Mouse (Mus musculus) forebrain, embryonic 16.5 days (tissue): ENCODE results near the gene 1110051M20Rik. TPM values are rescaled to one million over a fixed set of nuclear protein-coding genes. Genes with fewer than 3 reads are reported as not detected.
A peak's percentile ranks its signal among the peaks of the same experiment; 100 is the strongest.

Experiments used
- ATAC-seq: fragments of 200-750 bp; cut with Nextera tagmentation; 2 replicates; pipeline ENCODE4 v1.8.0; 2017; ENCODE audit warnings: mild to moderate bottlenecking, moderate library complexity
- H3K27ac ChIP-seq: fragments of 300-500 bp; sonication (generic); 2 replicates; pipeline ENCODE4 v1.5.1; 2014; ENCODE audit warnings: low read length, control low read depth
- H3K27me3 ChIP-seq: fragments of 300-500 bp; sonication (generic); replicated peaks from 2 replicates; pipeline ENCODE4 v1.6.1; 2014; ENCODE audit warnings: low read length; ENCODE audit not compliant: control insufficient read depth, insufficient read depth
- H3K36me3 ChIP-seq: fragments of 300-500 bp; sonication (generic); 2 replicates; pipeline ENCODE4 v1.6.1; 2014; ENCODE audit not compliant: control insufficient read depth, insufficient read depth
- H3K4me1 ChIP-seq: fragments of 300-500 bp; sonication (generic); replicated peaks from 2 replicates; pipeline ENCODE4 v1.6.1; 2014; ENCODE audit warnings: low read length; ENCODE audit not compliant: control insufficient read depth, insufficient read depth
- H3K4me2 ChIP-seq: fragments of 300-500 bp; sonication (generic); 2 replicates; pipeline ENCODE4 v1.6.1; 2014; ENCODE audit warnings: mild to moderate bottlenecking, low read length, control low read depth
- H3K4me3 ChIP-seq: fragments of 300-500 bp; sonication (generic); replicated peaks from 2 replicates; pipeline ENCODE4 v1.5.1; 2014; ENCODE audit warnings: mild to moderate bottlenecking, low read length, control low read depth
- H3K9ac ChIP-seq: fragments of 300-500 bp; sonication (generic); replicated peaks from 2 replicates; pipeline ENCODE4 v1.6.1; 2014; ENCODE audit warnings: low read depth, low read length, control low read depth
- H3K9me3 ChIP-seq: fragments of 300-500 bp; sonication (generic); 2 replicates; pipeline ENCODE4 v1.6.1; 2016; ENCODE audit warnings: low read length; ENCODE audit not compliant: control insufficient read depth
- WGBS: fragments of 180-500 bp; shearing (Covaris S2); extraction: QIAGEN DNeasy Blood & Tissue Kit; methylation state at CpG from one replicate; pipeline ENCODE4 v1.1.7; 2014; 5-methylcytosine and 5-hydroxymethylcytosine counted together
- polyA plus RNA-seq: library from polyadenylated mRNA; unstranded; fragments of >200 nt; fragmentation: Nextera tagmentation; extraction: Ambion mirVana; gene quantifications from 2 replicates; pipeline ENCODE4 v1.2.1, GENCODE M21; 2015

1110051M20Rik gene
- polyA plus RNA-seq, 1 experiment from 2014 or later, result 187 TPM

GRCm38 (mm10) chr2:91294226-91294625 lies 150.3 kb downstream of the 1110051M20Rik start:
- Histone ChIP-seq H3K9me3 (no peaks in the 10 kb centered on the region), H3K4me1 (peaks cover 8% of the 10 kb centered on the region), H3K4me2 (no peak overlapping the region), H3K27me3 (no peaks in the 10 kb centered on the region), H3K9ac (no peak overlapping the region), H3K4me3 (no peak overlapping the region), H3K36me3 (no peaks in the 10 kb centered on the region), H3K27ac (no peak overlapping the region)
- no peak for ATAC-seq
- whole genome bisulfite sequencing, result 95% methylated on average over 3 of the region's 3 CpGs

GRCm38 (mm10) chr2:91291197-91292007 lies 153.1 kb downstream of the 1110051M20Rik start:
- Histone ChIP-seq H3K27me3 (no peaks in the 10 kb centered on the region), H3K9me3 (no peaks in the 10 kb centered on the region), H3K36me3 (no peaks in the 10 kb centered on the region), H3K4me3 (no peak overlapping the region), H3K4me2 (no peak overlapping the region), H3K27ac (peak overlapping the region; percentile 39; the same call in 1 of the 2 replicates), H3K4me1 (peaks cover 8% of the 10 kb centered on the region), H3K9ac (no peak overlapping the region)
- peak; percentile 62 for ATAC-seq
- 45% methylated on average over 12 of the region's 12 CpGs for WGBS

- Histone ChIP-seq H3K4me2 (no peak overlapping the region), H3K36me3 (no peaks in the 10 kb centered on the region), H3K9me3 (no peaks in the 10 kb centered on the region), H3K27me3 (no peaks in the 10 kb centered on the region), H3K9ac (no peak overlapping the region), H3K4me1 (peaks cover 20% of the 10 kb centered on the region), H3K4me3 (no peak overlapping the region), H3K27ac (no peak overlapping the region)
- no peak for ATAC-seq
- 82% methylated on average over 6 of the region's 6 CpGs for WGBS
Observed at GRCm38 (mm10) chr2:91287563-91287962, 156.9 kb downstream of the 1110051M20Rik start.

- H3K4me3 ChIP-seq, result no peak overlapping the region
- H3K27me3 ChIP-seq, result no peaks in the 10 kb centered on the region
- WGBS, result 13% methylated on average over 7 of the region's 7 CpGs
- H3K9ac ChIP-seq, result no peak overlapping the region
- ATAC-seq, result peak; percentile 46
- peaks cover 14% of the 10 kb centered on the region for H3K4me1 ChIP-seq
- H3K27ac ChIP-seq, result no peak overlapping the region
- H3K4me2 ChIP-seq, result no peak overlapping the region
- no peaks in the 10 kb centered on the region for H3K36me3 ChIP-seq
- no peaks in the 10 kb centered on the region for H3K9me3 ChIP-seq
Observed at GRCm38 (mm10) chr2:91285885-91286505, 158.5 kb downstream of the 1110051M20Rik start.

GRCm38 (mm10) chr2:91284375-91285199 lies 159.9 kb downstream of the 1110051M20Rik start:
- H3K36me3 ChIP-seq, result no peaks in the 10 kb centered on the region
- peaks cover 12% of the 10 kb centered on the region for H3K4me1 ChIP-seq
- 29% methylated on average over 13 of the region's 13 CpGs for WGBS
- no peaks in the 10 kb centered on the region for H3K27me3 ChIP-seq
- no peak overlapping the region for H3K4me3 ChIP-seq
- H3K4me2 ChIP-seq, result no peak overlapping the region
- peak; percentile 51 for ATAC-seq
- peak overlapping the region; percentile 39 for H3K27ac ChIP-seq
- H3K9me3 ChIP-seq, result no peaks in the 10 kb centered on the region
- H3K9ac ChIP-seq, result no peak overlapping the region

- no peaks in the 10 kb centered on the region for H3K36me3 ChIP-seq
- H3K4me3 ChIP-seq, result no peak overlapping the region
- peaks cover 12% of the 10 kb centered on the region for H3K4me1 ChIP-seq
- no peak overlapping the region for H3K9ac ChIP-seq
- no peak for ATAC-seq
- H3K27me3 ChIP-seq, result no peaks in the 10 kb centered on the region
- no peak overlapping the region for H3K27ac ChIP-seq
- WGBS, result 79% methylated on average over 3 of the region's 3 CpGs
- no peaks in the 10 kb centered on the region for H3K9me3 ChIP-seq
- H3K4me2 ChIP-seq, result no peak overlapping the region
Observed at GRCm38 (mm10) chr2:91283972-91284371, 160.5 kb downstream of the 1110051M20Rik start.

- 51% methylated on average over 5 of the region's 5 CpGs for WGBS
- ATAC-seq, result no peak
- Histone ChIP-seq H3K4me3 (no peak overlapping the region), H3K9me3 (no peaks in the 10 kb centered on the region), H3K27ac (no peak overlapping the region), H3K9ac (no peak overlapping the region), H3K4me2 (no peak overlapping the region), H3K27me3 (no peaks in the 10 kb centered on the region), H3K4me1 (peaks cover 12% of the 10 kb centered on the region), H3K36me3 (peaks cover 2% of the 10 kb centered on the region; the same call in 1 of the 2 replicates)
Observed at GRCm38 (mm10) chr2:91281366-91281765, 163.1 kb downstream of the 1110051M20Rik start.

GRCm38 (mm10) chr2:91279372-91279755 lies 165.1 kb downstream of the 1110051M20Rik start:
- no peak for ATAC-seq
- H3K27ac ChIP-seq, result no peak overlapping the region
- H3K36me3 ChIP-seq, result peaks cover 11% of the 10 kb centered on the region

More at GRCm38 (mm10) chr2:91279372-91279755, 165.1 kb downstream of the 1110051M20Rik start:
- H3K9me3 ChIP-seq, result no peaks in the 10 kb centered on the region
- H3K4me2 ChIP-seq, result no peak overlapping the region
- 72% methylated on average over 2 of the region's 2 CpGs for WGBS
- no peak overlapping the region for H3K9ac ChIP-seq
- H3K4me3 ChIP-seq, result no peak overlapping the region
- peaks cover 7% of the 10 kb centered on the region for H3K4me1 ChIP-seq
- H3K27me3 ChIP-seq, result no peaks in the 10 kb centered on the region
